Mouse (Mus musculus): ENCODE data around the gene Depdc7. TPM values are rescaled to one million over a fixed set of nuclear protein-coding genes. Genes with fewer than 3 reads are reported as not detected.
A peak's percentile ranks its signal among the peaks of the same experiment; 100 is the strongest.

Depdc7 gene
- polyA plus RNA-seq, 1 experiment, result 1.7 TPM

DNA sequence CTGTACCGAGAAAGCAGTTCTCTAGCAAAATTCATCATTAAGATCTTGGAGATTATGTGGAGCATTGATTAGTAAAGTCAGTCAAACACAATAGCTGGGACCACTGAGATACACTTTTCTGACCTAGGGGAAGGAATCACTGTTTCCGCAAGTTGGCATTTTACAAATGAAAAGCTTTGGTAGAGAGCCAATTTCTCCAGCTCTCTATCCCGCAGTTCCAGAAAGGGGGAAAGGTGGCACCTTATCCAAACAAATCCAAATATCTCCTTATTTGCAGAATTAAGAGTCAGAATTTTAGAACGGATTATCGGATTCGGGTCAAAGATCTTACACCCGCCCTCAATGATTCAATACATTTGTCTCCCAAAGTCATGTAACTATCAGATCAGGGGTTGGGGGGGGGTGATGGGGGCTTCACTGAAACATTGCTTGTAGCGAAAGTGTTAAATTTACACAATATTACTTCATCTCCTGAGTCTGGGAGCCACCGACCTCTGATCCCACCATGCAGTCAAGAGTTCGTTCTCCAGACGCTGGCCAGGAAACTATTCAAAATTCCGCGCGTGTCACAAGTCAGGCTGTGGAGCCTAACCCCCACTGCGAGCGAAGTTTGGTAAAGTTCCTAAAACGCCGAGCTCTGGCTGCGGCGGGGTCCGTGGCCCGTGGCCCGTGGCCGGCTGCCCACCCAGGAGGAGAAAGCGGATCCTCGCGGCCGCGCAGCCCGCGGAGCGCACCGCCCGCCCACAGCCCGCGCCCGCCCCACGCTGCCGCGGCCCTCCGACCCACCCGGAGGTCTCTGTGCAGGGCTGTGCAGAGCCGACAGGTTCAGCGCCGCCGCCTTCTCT lies 560 bp downstream of the Depdc7 start:
- peak overlapping the region; percentile 68 for H3K4me3 ChIP-seq (replicated peaks; ENCODE audit: extremely low read depth, low read depth, low read length)
- H3K4me1 ChIP-seq (ENCODE audit: control insufficient read depth, insufficient read depth, low read length), result no peaks in the 10 kb centered on the region; the same call in 1 of the 2 replicates
- TF ChIP-seq POLR2A (IDR thresholded peaks at IDR 0.05; ENCODE audit: borderline replicate concordance, extremely low read depth, low read depth, low read length), result no peak
- TF ChIP-seq CTCF (IDR thresholded peaks at IDR 0.05; ENCODE audit: insufficient read depth, low read length), result no peak
- DNase-seq, result no peak
- 8% methylated on average over 31 of the region's 46 CpGs for WGBS

DNA sequence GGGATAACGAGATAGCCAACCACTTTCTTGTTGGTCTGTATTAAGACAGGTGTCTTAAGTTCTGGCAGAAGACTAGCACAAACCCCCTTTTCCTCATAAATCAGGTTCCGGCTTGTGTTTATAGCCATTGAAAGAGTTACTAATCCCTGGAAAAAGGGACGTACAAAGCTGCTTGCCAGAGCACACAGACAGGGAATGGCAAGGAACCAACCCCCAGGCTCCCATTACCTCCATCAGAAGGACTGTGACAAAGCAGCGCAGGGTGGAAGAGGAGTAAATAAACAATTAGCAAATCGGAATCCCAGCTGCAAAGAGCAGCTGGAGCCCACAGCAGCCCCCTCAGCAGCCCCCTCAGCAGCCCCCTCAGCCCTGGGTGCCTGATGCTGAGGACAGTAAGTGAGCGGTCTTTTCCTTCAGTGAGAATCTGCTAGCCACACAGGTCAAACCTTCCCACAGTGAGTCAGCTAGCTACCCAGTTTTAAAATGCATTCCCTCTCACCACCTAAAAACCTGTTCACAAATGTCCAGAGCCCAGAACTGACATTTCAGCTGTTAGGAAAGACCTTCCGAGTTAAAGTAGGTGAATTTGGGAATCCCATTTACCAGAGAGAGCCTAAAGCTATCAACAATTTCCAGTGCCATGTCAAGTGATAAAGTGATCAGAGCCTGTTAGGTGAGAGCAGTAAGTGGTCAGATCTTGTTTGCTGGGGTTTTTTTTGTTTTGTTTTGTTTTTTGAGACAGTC lies 1.5 kb downstream of the Depdc7 start:
- no peaks in the 10 kb centered on the region; the same call in 1 of the 2 replicates for H3K4me1 ChIP-seq (ENCODE audit: control insufficient read depth, insufficient read depth, low read length)
- 72% methylated on average over 7 of the region's 7 CpGs for WGBS
- TF ChIP-seq CTCF (IDR thresholded peaks at IDR 0.05; ENCODE audit: insufficient read depth, low read length), result no peak
- TF ChIP-seq POLR2A (IDR thresholded peaks at IDR 0.05; ENCODE audit: borderline replicate concordance, extremely low read depth, low read depth, low read length), result no peak
- no peak for DNase-seq
- no peak overlapping the region for H3K4me3 ChIP-seq (replicated peaks; ENCODE audit: extremely low read depth, low read depth, low read length)

DNA sequence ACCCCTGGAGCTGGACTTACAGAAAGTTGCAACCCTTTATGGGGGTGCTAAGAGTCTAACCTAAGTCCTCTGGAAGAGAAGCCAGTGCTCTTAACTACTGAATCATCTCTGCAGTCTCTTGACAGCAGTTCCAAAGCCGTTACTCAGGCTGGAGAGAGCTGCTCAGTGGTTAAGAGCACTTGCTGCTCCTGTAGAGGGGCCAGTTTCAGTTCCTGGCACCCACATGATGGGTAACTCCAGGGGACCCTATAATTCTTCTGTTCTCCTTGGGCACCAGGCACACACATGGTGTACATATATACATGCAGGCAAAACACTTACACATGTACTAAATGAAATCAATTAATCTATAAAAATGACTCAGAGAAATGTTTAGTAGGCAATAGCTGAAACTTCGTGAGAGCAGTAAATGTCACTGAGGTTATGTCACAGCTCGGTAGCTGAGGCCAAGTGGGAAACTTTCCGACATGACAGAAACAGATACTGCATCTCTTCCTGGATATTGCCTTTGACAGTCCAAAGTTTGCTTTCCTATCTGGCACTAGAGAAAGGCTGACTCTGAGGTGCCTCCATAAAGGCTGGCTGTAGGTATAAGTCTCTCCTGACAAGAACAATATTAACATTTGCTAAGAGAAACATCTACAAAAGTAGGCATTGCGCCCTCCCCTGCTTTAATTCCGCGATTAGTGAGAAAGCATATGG lies 2.3 kb downstream of the Depdc7 start:
- Histone ChIP-seq H3K4me3 (replicated peaks; ENCODE audit: extremely low read depth, low read depth, low read length) (no peak overlapping the region), H3K4me1 (ENCODE audit: control insufficient read depth, insufficient read depth, low read length) (no peaks in the 10 kb centered on the region; the same call in 1 of the 2 replicates)
- 78% methylated on average over 7 of the region's 7 CpGs for WGBS
- TF ChIP-seq POLR2A (IDR thresholded peaks at IDR 0.05; ENCODE audit: borderline replicate concordance, extremely low read depth, low read depth, low read length), result no peak
- no peak for TF ChIP-seq CTCF (IDR thresholded peaks at IDR 0.05; ENCODE audit: insufficient read depth, low read length)
- no peak for DNase-seq

DNA sequence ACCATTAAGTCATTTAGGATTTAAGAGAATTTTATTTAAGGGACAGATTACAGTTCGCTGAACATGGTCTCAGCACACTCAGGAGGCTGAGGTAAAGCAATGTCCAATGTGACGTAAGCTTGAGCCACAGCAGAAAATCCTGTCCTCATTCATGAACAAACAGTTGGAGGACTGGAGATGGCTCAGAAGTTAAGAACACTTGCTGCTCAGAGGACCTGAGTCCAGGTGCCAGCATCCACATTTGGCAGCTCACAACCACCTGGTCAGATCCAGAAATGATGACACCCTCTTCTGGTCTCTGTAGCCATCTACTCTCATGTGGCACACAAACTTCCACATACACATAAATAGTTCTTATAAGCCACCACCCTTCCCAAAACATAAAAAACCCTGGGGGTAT lies 3.0 kb downstream of the Depdc7 start:
- WGBS, result 97% methylated on average over 2 of the region's 2 CpGs
- TF ChIP-seq POLR2A (IDR thresholded peaks at IDR 0.05; ENCODE audit: borderline replicate concordance, extremely low read depth, low read depth, low read length), result no peak
- no peak for TF ChIP-seq CTCF (IDR thresholded peaks at IDR 0.05; ENCODE audit: insufficient read depth, low read length)
- DNase-seq, result no peak
- H3K4me3 ChIP-seq (replicated peaks; ENCODE audit: extremely low read depth, low read depth, low read length), result no peak overlapping the region
- H3K4me1 ChIP-seq (ENCODE audit: control insufficient read depth, insufficient read depth, low read length), result no peaks in the 10 kb centered on the region; the same call in 1 of the 2 replicates

DNA sequence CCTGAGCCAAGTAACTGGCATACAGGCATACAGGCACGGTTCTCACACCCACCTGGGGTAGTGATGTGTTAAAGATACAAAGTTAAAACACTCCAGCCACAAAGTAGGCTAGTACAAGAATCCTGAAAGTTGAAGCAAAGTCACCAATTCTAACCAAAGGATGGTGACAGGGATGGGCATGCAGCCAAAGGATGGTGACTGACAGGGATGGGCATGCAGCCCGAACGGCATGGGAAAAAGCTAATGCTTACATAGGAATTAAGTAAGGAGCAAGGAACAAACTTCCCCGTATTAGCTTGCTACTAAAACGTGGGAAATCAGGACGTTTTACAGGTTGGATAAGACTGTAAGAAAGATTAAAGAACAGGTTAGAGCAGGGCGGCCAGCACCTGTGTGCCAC lies 6.4 kb downstream of the Depdc7 start:
- WGBS, result 73% methylated on average over 7 of the region's 7 CpGs
- DNase-seq, result no peak
- no peak overlapping the region for H3K4me3 ChIP-seq (replicated peaks; ENCODE audit: extremely low read depth, low read depth, low read length)
- no peak for TF ChIP-seq POLR2A (IDR thresholded peaks at IDR 0.05; ENCODE audit: borderline replicate concordance, extremely low read depth, low read depth, low read length)
- no peak for TF ChIP-seq CTCF (IDR thresholded peaks at IDR 0.05; ENCODE audit: insufficient read depth, low read length)
- H3K4me1 ChIP-seq (ENCODE audit: control insufficient read depth, insufficient read depth, low read length), result no peaks in the 10 kb centered on the region

DNA sequence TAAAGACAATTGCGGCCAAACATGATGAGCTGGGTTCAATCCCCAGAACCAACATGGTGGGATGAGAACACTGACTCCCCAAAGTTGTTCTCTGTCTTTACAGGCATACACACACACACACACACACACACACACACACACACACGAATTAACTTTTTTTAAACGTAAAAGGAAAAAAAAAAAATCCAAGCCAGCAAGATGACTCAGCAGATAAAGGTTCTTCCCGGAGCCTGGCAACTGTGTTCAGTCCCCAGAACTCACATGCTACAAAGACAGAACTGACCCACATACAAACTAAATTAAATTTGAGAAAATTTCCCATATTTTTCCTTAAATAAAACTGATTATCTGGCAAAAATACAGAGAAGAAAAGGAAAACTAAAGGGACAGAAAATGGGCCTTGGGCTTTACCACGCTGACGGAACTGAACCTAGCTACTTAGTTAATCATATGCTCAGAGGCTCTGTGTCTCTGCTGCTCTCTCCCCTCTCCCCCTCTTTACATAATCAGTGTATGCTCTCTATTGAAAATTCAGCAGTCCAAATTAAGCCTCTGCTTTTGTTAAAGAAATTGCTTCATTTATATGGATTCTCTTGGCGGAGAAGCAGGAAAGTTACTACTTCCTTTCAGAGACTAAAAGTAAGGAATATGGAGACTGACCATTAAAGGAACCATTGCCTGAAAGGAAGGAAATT lies 10.0 kb downstream of the Depdc7 start:
- WGBS, result 70% methylated on average over 7 of the region's 7 CpGs
- Histone ChIP-seq H3K4me3 (replicated peaks; ENCODE audit: extremely low read depth, low read depth, low read length) (no peak overlapping the region), H3K4me1 (ENCODE audit: control insufficient read depth, insufficient read depth, low read length) (no peaks in the 10 kb centered on the region)
- TF ChIP-seq CTCF (IDR thresholded peaks at IDR 0.05; ENCODE audit: insufficient read depth, low read length) (no peak), POLR2A (IDR thresholded peaks at IDR 0.05; ENCODE audit: borderline replicate concordance, extremely low read depth, low read depth, low read length) (no peak)
- DNase-seq, result no peak

DNA sequence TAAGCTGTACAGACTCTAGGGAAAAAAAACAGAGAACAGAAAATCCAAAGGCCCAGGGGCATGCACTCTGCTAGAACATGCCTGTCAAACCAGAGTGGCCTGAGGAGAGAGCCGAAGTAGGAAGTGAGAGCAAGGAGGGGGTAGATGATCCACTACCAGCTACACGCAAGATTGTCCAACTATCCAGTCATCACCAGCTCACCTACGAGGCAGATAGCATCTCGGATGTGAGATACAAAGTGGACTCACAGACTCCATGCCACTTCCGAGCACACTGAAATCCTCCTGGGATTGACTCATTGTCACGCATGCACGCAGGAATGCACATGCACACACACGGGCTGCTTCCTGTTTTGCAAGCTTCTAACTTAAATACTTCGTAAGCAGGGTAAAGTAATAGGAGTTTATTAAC lies 10.6 kb downstream of the Depdc7 start:
- TF ChIP-seq CTCF (IDR thresholded peaks at IDR 0.05; ENCODE audit: insufficient read depth, low read length), result no peak
- WGBS, result 55% methylated on average over 9 of the region's 9 CpGs
- DNase-seq, result no peak
- H3K4me3 ChIP-seq (replicated peaks; ENCODE audit: extremely low read depth, low read depth, low read length), result peak overlapping the region; percentile 29
- H3K4me1 ChIP-seq (ENCODE audit: control insufficient read depth, insufficient read depth, low read length), result no peaks in the 10 kb centered on the region

DNA sequence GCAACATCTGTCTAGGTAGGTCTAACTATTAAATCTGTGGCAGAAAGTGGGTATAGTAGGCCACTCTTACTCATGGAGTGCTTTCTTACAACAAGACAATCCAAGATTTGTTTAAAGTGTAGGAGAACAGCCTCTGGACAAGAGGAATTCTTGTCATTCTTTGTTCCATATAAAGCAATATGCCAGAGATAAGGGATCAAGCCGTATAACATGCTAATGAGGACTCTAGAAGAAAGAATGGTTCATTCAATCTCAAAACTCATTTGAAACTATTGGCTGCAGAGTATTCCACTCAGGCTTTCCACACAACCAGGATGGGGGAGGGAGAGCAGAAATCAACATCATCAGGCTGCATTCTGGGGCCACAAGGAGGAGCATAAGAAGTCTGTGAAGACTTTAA lies 15.3 kb downstream of the Depdc7 start:
- no peak for TF ChIP-seq POLR2A (IDR thresholded peaks at IDR 0.05; ENCODE audit: borderline replicate concordance, extremely low read depth, low read depth, low read length)
- no peak for TF ChIP-seq CTCF (IDR thresholded peaks at IDR 0.05; ENCODE audit: insufficient read depth, low read length)
- Histone ChIP-seq H3K4me3 (replicated peaks; ENCODE audit: extremely low read depth, low read depth, low read length) (no peak overlapping the region), H3K4me1 (ENCODE audit: control insufficient read depth, insufficient read depth, low read length) (no peaks in the 10 kb centered on the region)
- no peak for DNase-seq
- WGBS, result 47% methylated on average over 1 of the region's 1 CpGs

DNA sequence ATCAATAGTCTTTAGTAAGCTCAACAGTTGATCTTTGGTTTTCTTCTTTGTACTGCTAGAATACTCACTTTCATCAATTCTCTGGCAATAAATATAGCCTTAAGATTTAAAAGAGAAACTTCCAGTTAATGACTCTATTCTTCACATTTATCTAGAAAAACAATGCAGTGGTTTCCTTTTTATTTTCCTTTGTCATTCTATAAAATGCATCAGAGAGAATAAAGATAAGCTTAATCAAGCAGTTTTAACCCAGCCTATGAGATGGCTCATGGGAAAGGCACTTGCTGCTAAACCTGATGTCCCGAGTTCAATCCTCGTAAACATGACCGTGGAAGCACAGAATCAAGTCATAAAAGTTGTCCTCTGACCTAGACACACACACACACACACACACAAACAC lies 20.7 kb downstream of the Depdc7 start:
- TF ChIP-seq CTCF (IDR thresholded peaks at IDR 0.05; ENCODE audit: insufficient read depth, low read length) (no peak), POLR2A (IDR thresholded peaks at IDR 0.05; ENCODE audit: borderline replicate concordance, extremely low read depth, low read depth, low read length) (no peak)
- H3K4me1 ChIP-seq (ENCODE audit: control insufficient read depth, insufficient read depth, low read length), result no peaks in the 10 kb centered on the region
- DNase-seq, result no peak
- H3K4me3 ChIP-seq (replicated peaks; ENCODE audit: extremely low read depth, low read depth, low read length), result no peak overlapping the region
- 82% methylated on average over 3 of the region's 3 CpGs for WGBS

Data from lung, adult 2 months (tissue).